ENCODE assay signal across 21 mouse cellular contexts in genomic region chr14:117695565-117695964, GRCm38 (mm10).
A peak's percentile ranks its signal among the peaks of the same experiment; 100 is the strongest.
DNase-seq lines count a peak whose midpoint lies in the region; ATAC-seq lines count a peak whose summit lies in the region.
"Had no signal": no experiment of that assay in that cellular context is flagged by ENCODE, and none has a peak within 500 bp of the region (broad histone marks: within the 10 kb centered on the region; RNA-seq: fewer than 3 reads in every experiment).

No protein-coding gene starts in this region.

- no peak overlapping the region for H3K27ac ChIP-seq in forebrain, embryonic 15.5 days (replicated peaks)
- no peak overlapping the region for H3K27ac ChIP-seq in forebrain, embryonic 14.5 days (ENCODE audit: low read depth, low read length)
- no peak overlapping the region for H3K27ac ChIP-seq in hindbrain, embryonic 12.5 days
- H3K27ac ChIP-seq in hindbrain, embryonic 16.5 days (ENCODE audit: low read depth, low read length): no peak overlapping the region
- H3K27ac ChIP-seq in midbrain, embryonic 12.5 days (replicated peaks): no peak overlapping the region
- H3K27ac ChIP-seq in midbrain, embryonic 14.5 days (replicated peaks; ENCODE audit: low read depth, low read length): no peak overlapping the region
- no peak overlapping the region for H3K27ac ChIP-seq in neural tube, embryonic 12.5 days
- H3K27ac ChIP-seq in neural tube, embryonic 15.5 days (replicated peaks): no peak overlapping the region
- H3K27ac ChIP-seq: forebrain, embryonic 10.5 days; gastrocnemius, adult 2 months; intestine, embryonic 15.5 days had no signal

- no peak overlapping the region for H3K4me3 ChIP-seq in forebrain, embryonic 15.5 days
- no peak overlapping the region for H3K4me3 ChIP-seq in forebrain, embryonic 14.5 days (ENCODE audit: low read depth, low read length)
- no peak overlapping the region for H3K4me3 ChIP-seq in hindbrain, embryonic 12.5 days
- H3K4me3 ChIP-seq in hindbrain, embryonic 16.5 days (ENCODE audit: low read length): no peak overlapping the region
- no peak overlapping the region for H3K4me3 ChIP-seq in midbrain, embryonic 12.5 days
- no peak overlapping the region for H3K4me3 ChIP-seq in midbrain, embryonic 14.5 days (replicated peaks; ENCODE audit: low read depth, low read length)
- H3K4me3 ChIP-seq in neural tube, embryonic 12.5 days: no peak overlapping the region
- no peak overlapping the region for H3K4me3 ChIP-seq in neural tube, embryonic 15.5 days (replicated peaks)
- H3K4me3 ChIP-seq: forebrain, embryonic 10.5 days; gastrocnemius, adult 2 months; intestine, embryonic 15.5 days had no signal

- H3K9me3 ChIP-seq in forebrain, embryonic 15.5 days: no peaks in the 10 kb centered on the region
- H3K9me3 ChIP-seq in forebrain, embryonic 14.5 days (replicated peaks; ENCODE audit: control insufficient read depth, low read length): no peaks in the 10 kb centered on the region
- no peaks in the 10 kb centered on the region for H3K9me3 ChIP-seq in hindbrain, embryonic 12.5 days (replicated peaks)
- no peaks in the 10 kb centered on the region for H3K9me3 ChIP-seq in hindbrain, embryonic 16.5 days (ENCODE audit: control insufficient read depth, low read length)
- no peaks in the 10 kb centered on the region for H3K9me3 ChIP-seq in midbrain, embryonic 12.5 days
- H3K9me3 ChIP-seq in midbrain, embryonic 14.5 days (ENCODE audit: control insufficient read depth, low read length): no peaks in the 10 kb centered on the region
- no peaks in the 10 kb centered on the region for H3K9me3 ChIP-seq in neural tube, embryonic 12.5 days
- H3K9me3 ChIP-seq in neural tube, embryonic 15.5 days (replicated peaks): no peaks in the 10 kb centered on the region
- H3K9me3 ChIP-seq: forebrain, embryonic 10.5 days; intestine, embryonic 15.5 days had no signal

- H3K9ac ChIP-seq in forebrain, embryonic 15.5 days (replicated peaks): no peak overlapping the region
- no peak overlapping the region for H3K9ac ChIP-seq in forebrain, embryonic 14.5 days (ENCODE audit: low read length)
- no peak overlapping the region for H3K9ac ChIP-seq in hindbrain, embryonic 12.5 days
- H3K9ac ChIP-seq in hindbrain, embryonic 16.5 days (ENCODE audit: low read depth, low read length): no peak overlapping the region
- no peak overlapping the region for H3K9ac ChIP-seq in midbrain, embryonic 12.5 days (replicated peaks)
- no peak overlapping the region for H3K9ac ChIP-seq in midbrain, embryonic 14.5 days (replicated peaks; ENCODE audit: low read length)
- no peak overlapping the region for H3K9ac ChIP-seq in neural tube, embryonic 12.5 days
- no peak overlapping the region for H3K9ac ChIP-seq in neural tube, embryonic 15.5 days (replicated peaks)
- H3K9ac ChIP-seq: forebrain, postnatal 0 days; intestine, embryonic 15.5 days had no signal

- peak; percentile 51; the same call in 1 of the 2 replicates for ATAC-seq in forebrain, embryonic 15.5 days (replicated peaks)
- no peak for ATAC-seq in forebrain, embryonic 14.5 days
- ATAC-seq in hindbrain, embryonic 12.5 days (ENCODE audit: low FRiP score): 0 out of 2 replicates have a peak, but pooled peaks have one; percentile 26
- ATAC-seq in hindbrain, embryonic 16.5 days: no peak
- 0 out of 2 replicates have a peak, but pooled peaks have one; percentile 34 for ATAC-seq in midbrain, embryonic 12.5 days (ENCODE audit: low FRiP score, low read depth)
- ATAC-seq in midbrain, embryonic 14.5 days (ENCODE audit: low FRiP score, low TSS enrichment): no peak; the same call in 1 of the 2 replicates
- ATAC-seq in neural tube, embryonic 12.5 days (ENCODE audit: low FRiP score, low read depth): 0 out of 2 replicates have a peak, but pooled peaks have one; percentile 29
- no peak for ATAC-seq in neural tube, embryonic 15.5 days (ENCODE audit: low FRiP score)
- ATAC-seq: activated CD4-positive, CD25-positive, alpha-beta regulatory T cell, adult 4 months; forebrain, postnatal 0 days; intestine, embryonic 15.5 days had no signal

- no peaks in the 10 kb centered on the region for H3K4me1 ChIP-seq in forebrain, embryonic 15.5 days
- H3K4me1 ChIP-seq in forebrain, embryonic 14.5 days (ENCODE audit: control insufficient read depth, insufficient read depth, low read length): no peaks in the 10 kb centered on the region; the same call in 1 of the 2 replicates
- H3K4me1 ChIP-seq in hindbrain, embryonic 12.5 days: no peaks in the 10 kb centered on the region
- no peaks in the 10 kb centered on the region for H3K4me1 ChIP-seq in hindbrain, embryonic 16.5 days (ENCODE audit: control insufficient read depth, insufficient read depth, low read depth, low read length)
- no peaks in the 10 kb centered on the region; the same call in 1 of the 2 replicates for H3K4me1 ChIP-seq in midbrain, embryonic 12.5 days
- H3K4me1 ChIP-seq in midbrain, embryonic 14.5 days (ENCODE audit: control insufficient read depth, insufficient read depth, low read length): peaks cover under 1% of the 10 kb centered on the region; the same call in 1 of the 2 replicates
- no peaks in the 10 kb centered on the region for H3K4me1 ChIP-seq in neural tube, embryonic 12.5 days
- no peaks in the 10 kb centered on the region for H3K4me1 ChIP-seq in neural tube, embryonic 15.5 days
- H3K4me1 ChIP-seq: forebrain, embryonic 10.5 days; intestine, embryonic 15.5 days had no signal

- H3K4me2 ChIP-seq in forebrain, embryonic 15.5 days (replicated peaks): no peak overlapping the region
- no peak overlapping the region for H3K4me2 ChIP-seq in forebrain, embryonic 14.5 days (ENCODE audit: low read length)
- H3K4me2 ChIP-seq in hindbrain, embryonic 12.5 days (replicated peaks): no peak overlapping the region
- no peak overlapping the region for H3K4me2 ChIP-seq in hindbrain, embryonic 16.5 days (ENCODE audit: low read length)
- H3K4me2 ChIP-seq in midbrain, embryonic 12.5 days (replicated peaks): no peak overlapping the region
- no peak overlapping the region for H3K4me2 ChIP-seq in midbrain, embryonic 14.5 days (ENCODE audit: low read length)
- no peak overlapping the region for H3K4me2 ChIP-seq in neural tube, embryonic 12.5 days (replicated peaks)
- H3K4me2 ChIP-seq in neural tube, embryonic 15.5 days: no peak overlapping the region
- H3K4me2 ChIP-seq: heart, embryonic 11.5 days; intestine, embryonic 15.5 days had no signal

- no peaks in the 10 kb centered on the region for H3K27me3 ChIP-seq in forebrain, embryonic 15.5 days
- no peaks in the 10 kb centered on the region for H3K27me3 ChIP-seq in forebrain, embryonic 14.5 days (replicated peaks; ENCODE audit: control insufficient read depth, insufficient read depth, low read length)
- no peaks in the 10 kb centered on the region for H3K27me3 ChIP-seq in hindbrain, embryonic 12.5 days
- no peaks in the 10 kb centered on the region for H3K27me3 ChIP-seq in hindbrain, embryonic 16.5 days (replicated peaks; ENCODE audit: control insufficient read depth, insufficient read depth, low read length)
- no peaks in the 10 kb centered on the region for H3K27me3 ChIP-seq in midbrain, embryonic 12.5 days
- H3K27me3 ChIP-seq in midbrain, embryonic 14.5 days (ENCODE audit: control insufficient read depth, insufficient read depth, low read length): no peaks in the 10 kb centered on the region
- no peaks in the 10 kb centered on the region for H3K27me3 ChIP-seq in neural tube, embryonic 12.5 days (replicated peaks)
- H3K27me3 ChIP-seq in neural tube, embryonic 15.5 days (replicated peaks): no peaks in the 10 kb centered on the region
- H3K27me3 ChIP-seq: intestine, embryonic 15.5 days had no signal

- WGBS in forebrain, embryonic 15.5 days: 76% methylated on average over 8 of the region's 8 CpGs
- WGBS in forebrain, embryonic 14.5 days: 81% methylated on average over 8 of the region's 8 CpGs
- 89% methylated on average over 8 of the region's 8 CpGs for WGBS in hindbrain, embryonic 12.5 days
- WGBS in hindbrain, embryonic 16.5 days: 89% methylated on average over 8 of the region's 8 CpGs
- WGBS in midbrain, embryonic 12.5 days: 88% methylated on average over 8 of the region's 8 CpGs
- WGBS in midbrain, embryonic 14.5 days: 81% methylated on average over 8 of the region's 8 CpGs
- 93% methylated on average over 8 of the region's 8 CpGs for WGBS in neural tube, embryonic 12.5 days
- 89% methylated on average over 8 of the region's 8 CpGs for WGBS in neural tube, embryonic 15.5 days

- H3K36me3 ChIP-seq in forebrain, embryonic 15.5 days: no peaks in the 10 kb centered on the region
- no peaks in the 10 kb centered on the region for H3K36me3 ChIP-seq in forebrain, embryonic 14.5 days (ENCODE audit: control insufficient read depth, insufficient read depth, low read length)
- H3K36me3 ChIP-seq in hindbrain, embryonic 12.5 days: no peaks in the 10 kb centered on the region
- H3K36me3 ChIP-seq in hindbrain, embryonic 16.5 days (ENCODE audit: control insufficient read depth, insufficient read depth, low read length): no peaks in the 10 kb centered on the region
- H3K36me3 ChIP-seq in midbrain, embryonic 12.5 days: no peaks in the 10 kb centered on the region
- H3K36me3 ChIP-seq in midbrain, embryonic 14.5 days (ENCODE audit: control insufficient read depth, insufficient read depth, low read length): no peaks in the 10 kb centered on the region
- H3K36me3 ChIP-seq in neural tube, embryonic 12.5 days: no peaks in the 10 kb centered on the region
- H3K36me3 ChIP-seq in neural tube, embryonic 15.5 days: no peaks in the 10 kb centered on the region
- H3K36me3 ChIP-seq: forebrain, embryonic 10.5 days; intestine, embryonic 15.5 days had no signal

- DNase-seq in forebrain, embryonic 14.5 days (ENCODE audit: low spot score): no peak
- DNase-seq in midbrain, embryonic 14.5 days: no peak
- DNase-seq: adrenal gland, adult 8-10 months; adrenal gland, postnatal 36 days; cerebellum, adult 18-20 months; cerebellum, adult 9-10 months; cerebellum, postnatal 14 days; forebrain, postnatal 0 days; gastrocnemius, adult 2 months; gastrocnemius, postnatal 14 days; heart, adult 11 months had no signal

Comparison
In these comparisons a context has a peak if more than half of its experiments do, and no peak if none do; other contexts are left out.
1. ATAC-seq: peak in forebrain, embryonic 15.5 days (single experiment), hindbrain, embryonic 12.5 days (single experiment), midbrain, embryonic 12.5 days (single experiment) and neural tube, embryonic 12.5 days (single experiment); none in forebrain, embryonic 14.5 days (single experiment), hindbrain, embryonic 16.5 days (single experiment), midbrain, embryonic 14.5 days (single experiment) and neural tube, embryonic 15.5 days (single experiment).